Mouse (Mus musculus) lung, postnatal 0 days (tissue): ENCODE results near the gene Zfp655. TPM values are rescaled to one million over a fixed set of nuclear protein-coding genes. Genes with fewer than 3 reads are reported as not detected.
"Not testable (repeated sequence)": the region's sequence is repeated elsewhere in the genome, so short reads cannot be mapped to it uniquely, and the experiment has no call there.

ENCODE experiments used
- ATAC-seq: fragments of 200-750 bp; cut with Nextera tagmentation; 2 replicates; pipeline ENCODE4 v1.8.0; 2017; ENCODE audit warnings: moderate library complexity
- DNase-seq: peaks from one replicate; pipeline ENCODE4 v3.0.0-alpha.2; 2016; ENCODE audit warnings: low spot score
- H3K27ac ChIP-seq: fragments of 300-500 bp; sonication (generic); 2 replicates; pipeline ENCODE4 v1.5.1; 2014; ENCODE audit warnings: antibody characterized with exemption, mild to moderate bottlenecking, low read length, mixed read lengths
- H3K27me3 ChIP-seq: fragments of 300-500 bp; sonication (generic); replicated peaks from 2 replicates; pipeline ENCODE4 v1.6.1; 2014; ENCODE audit warnings: low read length, mixed read lengths; ENCODE audit not compliant: insufficient read depth
- H3K36me3 ChIP-seq: fragments of 300-500 bp; sonication (generic); 2 replicates; pipeline ENCODE4 v1.6.1; 2014; ENCODE audit warnings: low read length, mixed read lengths; ENCODE audit not compliant: insufficient read depth
- H3K4me1 ChIP-seq: fragments of 300-500 bp; sonication (generic); 2 replicates; pipeline ENCODE4 v1.6.1; 2014; ENCODE audit warnings: antibody characterized with exemption, low read depth, low read length, mixed read lengths; ENCODE audit not compliant: insufficient read depth
- H3K4me2 ChIP-seq: fragments of 300-500 bp; sonication (generic); replicated peaks from 2 replicates; pipeline ENCODE4 v1.6.1; 2014; ENCODE audit warnings: low read depth, mild to moderate bottlenecking, low read length, moderate library complexity, mixed read lengths
- H3K4me3 ChIP-seq: fragments of 300-500 bp; sonication (generic); 2 replicates; pipeline ENCODE4 v1.5.1; 2014; ENCODE audit warnings: low read depth, low read length
- H3K9ac ChIP-seq: fragments of 300-500 bp; sonication (generic); replicated peaks from 2 replicates; pipeline ENCODE4 v1.6.1; 2014; ENCODE audit warnings: low read depth, mild to moderate bottlenecking
- H3K9me3 ChIP-seq: fragments of 300-500 bp; sonication (generic); 2 replicates; pipeline ENCODE4 v1.6.1; 2016; ENCODE audit warnings: low read length, mixed read lengths
- CTCF ChIP-seq: IDR thresholded peaks from 2 replicates; pipeline ENCODE4 v1.5.1; 2016; ENCODE audit warnings: antibody characterized with exemption, mild to moderate bottlenecking
- EP300 ChIP-seq: IDR thresholded peaks from 2 replicates; pipeline ENCODE4 v1.6.1; 2016; ENCODE audit warnings: antibody characterized with exemption, mild to moderate bottlenecking, control low read depth
- WGBS: fragments of 180-500 bp; shearing (Covaris S2); extraction: QIAGEN DNeasy Blood & Tissue Kit; methylation state at CpG from one replicate; pipeline ENCODE4 v1.1.7; 2014; 5-methylcytosine and 5-hydroxymethylcytosine counted together
- polyA plus RNA-seq: library from polyadenylated mRNA; unstranded; fragments of >200 nt; fragmentation: Nextera tagmentation; extraction: Ambion mirVana; gene quantifications from 2 replicates; pipeline ENCODE4 v1.2.1, GENCODE M21; 2015

Zfp655 gene
- polyA plus RNA-seq, 1 experiment from 2014 or later: 32.1 TPM

- TF ChIP-seq CTCF: no peak
- TF ChIP-seq EP300: no peak
Measured at GRCm38 (mm10) chr5:145218206-145218605, 13.3 kb upstream of the Zfp655 start.

GRCm38 (mm10) chr5:145218671-145219070, 12.8 kb upstream of the Zfp655 start:
- ATAC-seq: no peak
- H3K36me3 ChIP-seq: peaks cover 26% of the 10 kb centered on the region; the same call in 1 of the 2 replicates
- no peak overlapping the region for H3K9ac ChIP-seq
- no peak for DNase-seq
- WGBS: 97% methylated on average over 20 of the region's 20 CpGs
- no peaks in the 10 kb centered on the region for H3K9me3 ChIP-seq
- H3K4me2 ChIP-seq: no peak overlapping the region
- no peaks in the 10 kb centered on the region for H3K4me1 ChIP-seq
- no peak overlapping the region for H3K27ac ChIP-seq
- TF ChIP-seq CTCF (no peak), EP300 (no peak)
- no peak overlapping the region for H3K4me3 ChIP-seq
- no peaks in the 10 kb centered on the region for H3K27me3 ChIP-seq

More at GRCm38 (mm10) chr5:145218206-145218605, 13.3 kb upstream of the Zfp655 start:
- Histone ChIP-seq H3K4me2 (no peak overlapping the region), H3K27ac (no peak overlapping the region), H3K9me3 (no peaks in the 10 kb centered on the region), H3K27me3 (no peaks in the 10 kb centered on the region), H3K4me3 (no peak overlapping the region), H3K36me3 (peaks cover 31% of the 10 kb centered on the region; the same call in 1 of the 2 replicates), H3K9ac (no peak overlapping the region), H3K4me1 (no peaks in the 10 kb centered on the region)
- WGBS: 97% methylated on average over 21 of the region's 21 CpGs
- no peak for ATAC-seq
- no peak for DNase-seq

DNA sequence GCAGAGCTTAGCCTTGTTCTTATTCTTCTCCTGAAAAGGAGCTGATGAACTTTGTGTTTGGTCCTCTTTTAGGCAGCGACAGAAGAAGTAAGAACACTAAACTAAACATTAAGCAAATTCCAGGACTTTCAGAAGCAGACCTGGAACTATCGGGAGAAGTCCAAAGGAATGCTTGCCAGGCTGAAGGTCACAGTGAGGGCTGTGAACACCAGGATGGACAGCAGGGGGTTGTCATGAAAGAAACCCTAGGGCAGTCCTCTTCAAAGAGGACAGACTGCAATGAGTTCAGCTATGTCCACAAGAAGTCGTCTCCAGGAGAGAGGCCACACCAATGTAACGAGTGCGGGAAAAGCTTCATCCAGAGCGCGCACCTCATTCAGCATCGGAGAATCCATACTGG, 11.5 kb upstream of the Zfp655 start:
- no peaks in the 10 kb centered on the region for H3K27me3 ChIP-seq
- peaks cover 24% of the 10 kb centered on the region; the same call in 1 of the 2 replicates for H3K36me3 ChIP-seq
- TF ChIP-seq EP300 (no peak), CTCF (no peak)
- no peak overlapping the region for H3K27ac ChIP-seq
- no peaks in the 10 kb centered on the region for H3K9me3 ChIP-seq
- DNase-seq: no peak
- H3K4me2 ChIP-seq: no peak overlapping the region
- no peak overlapping the region for H3K4me3 ChIP-seq
- H3K4me1 ChIP-seq: no peaks in the 10 kb centered on the region
- no peak for ATAC-seq
- WGBS: 95% methylated on average over 8 of the region's 8 CpGs
- no peak overlapping the region for H3K9ac ChIP-seq

- Histone ChIP-seq H3K9me3 (no peaks in the 10 kb centered on the region), H3K4me1 (no peaks in the 10 kb centered on the region), H3K9ac (no peak overlapping the region), H3K36me3 (peaks cover 24% of the 10 kb centered on the region; the same call in 1 of the 2 replicates), H3K27ac (no peak overlapping the region), H3K4me3 (no peak overlapping the region), H3K4me2 (no peak overlapping the region), H3K27me3 (no peaks in the 10 kb centered on the region)
- ATAC-seq: no peak
- DNase-seq: no peak
- TF ChIP-seq EP300 (no peak), CTCF (no peak)
- 91% methylated on average over 5 of the region's 5 CpGs for WGBS
Measured at GRCm38 (mm10) chr5:145222840-145223239, 8.7 kb upstream of the Zfp655 start.

DNA sequence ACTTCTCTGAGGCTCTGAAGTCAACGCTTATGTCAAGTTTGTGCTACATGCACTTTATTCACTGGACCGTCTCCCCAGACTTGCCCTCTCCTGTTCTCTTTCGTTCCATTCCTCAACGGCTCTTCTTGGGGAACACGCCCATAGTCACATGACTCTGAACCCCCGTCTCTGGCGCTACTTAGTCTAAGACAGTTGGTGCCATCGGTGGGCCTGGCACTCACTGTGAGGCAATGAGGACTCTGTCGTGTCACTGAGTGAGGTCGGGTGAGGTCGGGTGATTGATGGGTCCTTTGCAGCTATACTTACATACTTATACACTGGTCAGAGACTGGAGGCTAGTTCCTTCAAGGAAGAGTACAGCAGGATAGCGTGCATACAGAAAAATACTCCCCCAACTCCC, 8.1 kb upstream of the Zfp655 start:
- 75% methylated on average over 12 of the region's 12 CpGs for WGBS
- Histone ChIP-seq H3K4me3 (no peak overlapping the region), H3K9ac (no peak overlapping the region), H3K27me3 (no peaks in the 10 kb centered on the region), H3K27ac (no peak overlapping the region), H3K36me3 (peaks cover 21% of the 10 kb centered on the region; the same call in 1 of the 2 replicates), H3K4me2 (no peak overlapping the region), H3K4me1 (no peaks in the 10 kb centered on the region), H3K9me3 (no peaks in the 10 kb centered on the region)
- TF ChIP-seq EP300: no peak
- no peak for TF ChIP-seq CTCF
- ATAC-seq (no peak), DNase-seq (no peak)

- 54% methylated on average over 2 of the region's 2 CpGs for WGBS
- no peaks in the 10 kb centered on the region for H3K27me3 ChIP-seq
- no peak for TF ChIP-seq CTCF
- no peak for TF ChIP-seq EP300
- H3K36me3 ChIP-seq: peaks cover 4% of the 10 kb centered on the region; the same call in 1 of the 2 replicates
- DNase-seq: no peak
- H3K9me3 ChIP-seq: no peaks in the 10 kb centered on the region
- H3K4me3 ChIP-seq: no peak overlapping the region
- H3K27ac ChIP-seq: no peak overlapping the region
- H3K4me2 ChIP-seq: no peak overlapping the region
- no peak for ATAC-seq
- no peak overlapping the region for H3K9ac ChIP-seq
- H3K4me1 ChIP-seq: no peaks in the 10 kb centered on the region
Measured at GRCm38 (mm10) chr5:145226453-145226852, 5.1 kb upstream of the Zfp655 start.

- DNase-seq, H3K27ac ChIP-seq, H3K4me1 ChIP-seq, H3K9ac ChIP-seq, H3K36me3 ChIP-seq, H3K4me3 ChIP-seq, H3K9me3 ChIP-seq, H3K4me2 ChIP-seq, H3K27me3 ChIP-seq, ATAC-seq: not testable (repeated sequence)
- 75% methylated on average over 6 of the region's 6 CpGs for WGBS
Measured at GRCm38 (mm10) chr5:145229283-145229682, 2.2 kb upstream of the Zfp655 start.
